Mouse (Mus musculus) spleen, adult 2 months (tissue): ENCODE measurements around the gene Fxyd7. TPM values are rescaled to one million over a fixed set of nuclear protein-coding genes. Genes with fewer than 3 reads are reported as not detected.

Experiments
- DNase-seq, 2 experiments: peaks; one replicate each; pipeline versions ENCODE4 v3.0.0 to v3.0.0-alpha.2; 2012 to 2021; ENCODE audit warnings: low spot score in 2 of 2, low read depth in 1 of 2
- H3K27ac ChIP-seq: fragments of 200-500 bp; 2 replicates; pipeline ENCODE4 v1.5.1; 2012; ENCODE audit warnings: low read length, inconsistent platforms; ENCODE audit not compliant: insufficient read depth
- H3K27me3 ChIP-seq: fragments of 200-500 bp; 2 replicates; pipeline ENCODE4 v1.6.1; 2012; ENCODE audit warnings: mild to moderate bottlenecking, moderate library complexity, low read length, inconsistent platforms; ENCODE audit not compliant: control insufficient read depth, insufficient read depth
- H3K36me3 ChIP-seq: fragments of 200-500 bp; 2 replicates; pipeline ENCODE4 v1.6.1; 2012; ENCODE audit warnings: mild to moderate bottlenecking, low read length, inconsistent platforms; ENCODE audit not compliant: control insufficient read depth, insufficient read depth
- H3K4me1 ChIP-seq: fragments of 200-500 bp; 2 replicates; pipeline ENCODE4 v1.6.1; 2011; ENCODE audit warnings: inconsistent platforms; ENCODE audit not compliant: control insufficient read depth, insufficient read depth, insufficient read length
- H3K4me3 ChIP-seq: fragments of 200-500 bp; 2 replicates; pipeline ENCODE4 v1.5.1; 2011; ENCODE audit warnings: mild to moderate bottlenecking, inconsistent platforms; ENCODE audit not compliant: insufficient read depth, insufficient read length; ENCODE audit errors: extremely low read depth
- CTCF ChIP-seq: fragments of 200-500 bp; IDR thresholded peaks from 2 replicates; pipeline ENCODE4 v1.5.1; 2011; ENCODE audit warnings: mild to moderate bottlenecking, inconsistent platforms; ENCODE audit not compliant: insufficient read depth, insufficient read length, insufficient replicate concordance; ENCODE audit errors: extremely low read depth
- POLR2A ChIP-seq: fragments of 200-500 bp; IDR thresholded peaks from 2 replicates; pipeline ENCODE4 v1.6.1; 2011; ENCODE audit warnings: low read depth, low read length, inconsistent platforms
- WGBS: fragments of 180-500 bp; shearing (Covaris S2); methylation state at CpG from one replicate; pipeline ENCODE4 v1.1.7; 2018; 5-methylcytosine and 5-hydroxymethylcytosine counted together
- polyA plus RNA-seq: library from polyadenylated mRNA; depleted of rRNA; stranded (reverse); fragments of >200 nt; gene quantifications from 2 replicates; pipeline ENCODE4 v1.2.3, GENCODE M21; 2012

Fxyd7 gene
- polyA plus RNA-seq, 1 experiment: 1.2 TPM

GRCm38 (mm10) chr7:31042431-31042910, 8.8 kb downstream of the Fxyd7 start, which contains the start of gene Fxyd5:
Gene Fxyd5 (minus strand): TSS chr7:31042481.
- Histone ChIP-seq H3K4me3 (peak within 1 kb of the TSS; percentile 68), H3K27ac (peak within 1 kb of the TSS; percentile 83), H3K4me1 (peaks cover 16% of the 10 kb centered on the region), H3K36me3 (peaks cover 2% of the 10 kb centered on the region; the same call in 1 of the 2 replicates), H3K27me3 (no peaks in the 10 kb centered on the region)
- WGBS: 56% methylated on average over 10 of the region's 10 CpGs
- TF ChIP-seq POLR2A (no peak), CTCF (no peak)
- no peak for DNase-seq

- peaks cover 16% of the 10 kb centered on the region for H3K4me1 ChIP-seq
- WGBS: under 1% methylated on average over 28 of the region's 28 CpGs
Measured at GRCm38 (mm10) chr7:31041662-31042315, 9.5 kb downstream of the Fxyd7 start.

GRCm38 (mm10) chr7:31041023-31041407, 10.3 kb downstream of the Fxyd7 start:
- Histone ChIP-seq H3K36me3 (peaks cover 5% of the 10 kb centered on the region; the same call in 1 of the 2 replicates), H3K27ac (peak overlapping the region; percentile 83), H3K4me1 (peaks cover 16% of the 10 kb centered on the region), H3K27me3 (no peaks in the 10 kb centered on the region), H3K4me3 (peak overlapping the region; percentile 68)
- no peak for DNase-seq
- no peak for TF ChIP-seq POLR2A
- TF ChIP-seq CTCF: no peak
- 13% methylated on average over 8 of the region's 8 CpGs for WGBS

More at GRCm38 (mm10) chr7:31041662-31042315, 9.5 kb downstream of the Fxyd7 start:
- H3K27ac ChIP-seq: peak overlapping the region; percentile 83
- H3K4me3 ChIP-seq: peak overlapping the region; percentile 68
- H3K27me3 ChIP-seq: no peaks in the 10 kb centered on the region
- H3K36me3 ChIP-seq: peaks cover 2% of the 10 kb centered on the region; the same call in 1 of the 2 replicates
- no peak for TF ChIP-seq CTCF
- no peak; the same call in 1 of the 2 replicates for TF ChIP-seq POLR2A
- peak in 1 of 2 experiments; percentile 73 for DNase-seq

GRCm38 (mm10) chr7:31040281-31041022, 10.8 kb downstream of the Fxyd7 start:
- Histone ChIP-seq H3K27ac (peak overlapping the region; percentile 83), H3K4me3 (peak overlapping the region; percentile 68), H3K4me1 (peaks cover 17% of the 10 kb centered on the region)

GRCm38 (mm10) chr7:31039011-31039410, 12.3 kb downstream of the Fxyd7 start:
- DNase-seq: no peak
- Histone ChIP-seq H3K4me1 (peaks cover 28% of the 10 kb centered on the region), H3K27me3 (no peaks in the 10 kb centered on the region), H3K36me3 (peaks cover 5% of the 10 kb centered on the region; the same call in 1 of the 2 replicates), H3K4me3 (no peak overlapping the region), H3K27ac (peak overlapping the region; percentile 6; the same call in 1 of the 2 replicates)
- 74% methylated on average over 4 of the region's 4 CpGs for WGBS
- TF ChIP-seq CTCF (no peak), POLR2A (no peak)

More at GRCm38 (mm10) chr7:31040281-31041022, 10.8 kb downstream of the Fxyd7 start:
- H3K36me3 ChIP-seq: peaks cover 5% of the 10 kb centered on the region; the same call in 1 of the 2 replicates
- 40% methylated on average over 11 of the region's 12 CpGs for WGBS
- no peak for TF ChIP-seq CTCF
- DNase-seq: no peak
- H3K27me3 ChIP-seq: no peaks in the 10 kb centered on the region

- Histone ChIP-seq H3K4me3 (no peak overlapping the region), H3K27me3 (no peaks in the 10 kb centered on the region), H3K36me3 (peaks cover 5% of the 10 kb centered on the region; the same call in 1 of the 2 replicates), H3K4me1 (peaks cover 27% of the 10 kb centered on the region), H3K27ac (peak overlapping the region; percentile 22)
- DNase-seq: no peak
- 7% methylated on average over 2 of the region's 2 CpGs for WGBS
- no peak for TF ChIP-seq CTCF
Measured at GRCm38 (mm10) chr7:31037675-31038074, 13.6 kb downstream of the Fxyd7 start.

GRCm38 (mm10) chr7:31036917-31037316, 14.3 kb downstream of the Fxyd7 start:
- peak overlapping the region; percentile 4 for H3K27ac ChIP-seq
- 47% methylated on average over 7 of the region's 7 CpGs for WGBS
- TF ChIP-seq CTCF: no peak
- TF ChIP-seq POLR2A: no peak
- DNase-seq: no peak
- H3K36me3 ChIP-seq: peaks cover 5% of the 10 kb centered on the region; the same call in 1 of the 2 replicates
- no peaks in the 10 kb centered on the region for H3K27me3 ChIP-seq
- no peak overlapping the region for H3K4me3 ChIP-seq
- peaks cover 23% of the 10 kb centered on the region; the same call in 1 of the 2 replicates for H3K4me1 ChIP-seq
